Mouse (Mus musculus) G1E (cell line): ENCODE measurements around the gene Gm10197.

Source experiments
- CTCF ChIP-seq: IDR thresholded peaks from 2 replicates; pipeline ENCODE4 v1.5.1; 2012; ENCODE audit warnings: low read depth, low read length, inconsistent platforms, mixed read lengths
- GATA1 ChIP-seq: IDR thresholded peaks from 2 replicates; pipeline ENCODE4 v1.6.1; 2012; ENCODE audit warnings: borderline replicate concordance, low read length, inconsistent platforms, mixed read lengths

- no peak for TF ChIP-seq CTCF
- no peak for TF ChIP-seq GATA1
Observed at GRCm38 (mm10) chr19:53402741-53403432, 31.3 kb upstream of the Gm10197 start.
